Mouse (Mus musculus) spleen, postnatal 36 days (tissue): ENCODE measurements around the gene Lrrc52.

ENCODE experiments used
- DNase-seq, 2 experiments: peaks; one replicate each; pipeline ENCODE4 v3.0.0; 2022; ENCODE audit warnings: low spot score in 2 of 2, mixed read lengths in 1 of 2

Lrrc52 gene

GRCm38 (mm10) chr1:167436186-167436975, 30.2 kb downstream of the Lrrc52 start:
- DNase-seq, result no peak

- no peak for DNase-seq
These were observed 31.6 kb downstream of the Lrrc52 start for GRCm38 (mm10) chr1:167434931-167435330.

- DNase-seq, result no peak
These were observed 35.5 kb downstream of the Lrrc52 start for GRCm38 (mm10) chr1:167430976-167431676.

GRCm38 (mm10) chr1:167426681-167427080, 39.9 kb downstream of the Lrrc52 start:
- no peak for DNase-seq

- no peak for DNase-seq
These were observed 41.0 kb downstream of the Lrrc52 start for GRCm38 (mm10) chr1:167425572-167425971.

GRCm38 (mm10) chr1:167422501-167423240, 43.9 kb downstream of the Lrrc52 start:
- no peak for DNase-seq

- DNase-seq, result peak; percentile 6 to 27
These were observed 51.7 kb downstream of the Lrrc52 start for GRCm38 (mm10) chr1:167414846-167415245.

GRCm38 (mm10) chr1:167411991-167412715, 54.4 kb downstream of the Lrrc52 start:
- no peak for DNase-seq

- no peak for DNase-seq
These were observed 57.0 kb downstream of the Lrrc52 start for GRCm38 (mm10) chr1:167409601-167410000.

- DNase-seq, result no peak
These were observed 61.3 kb downstream of the Lrrc52 start for GRCm38 (mm10) chr1:167405237-167405636.
